Mouse (Mus musculus): ENCODE measurements around the gene Nmi.

DNA sequence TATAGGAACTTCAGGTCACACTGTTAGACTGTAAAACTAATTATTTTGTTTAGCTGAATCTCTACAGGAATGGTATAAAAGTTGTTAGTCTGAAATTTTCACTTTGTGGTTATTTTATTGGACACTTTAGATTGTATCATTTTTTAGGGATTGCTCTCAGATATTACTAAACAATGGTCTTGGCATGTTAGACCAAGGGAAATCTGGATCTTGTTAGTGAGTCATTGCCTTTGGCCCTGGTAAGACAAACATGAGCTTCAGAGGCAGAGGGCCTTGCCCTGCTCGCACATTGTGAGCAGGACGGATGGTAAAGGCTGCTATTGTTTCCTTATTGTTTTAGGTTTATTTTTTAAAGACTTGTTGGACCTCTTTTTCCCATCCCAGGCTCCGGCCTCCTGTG, 33.1 kb upstream of the Nmi start:
- no peak for TF ChIP-seq CTCF (IDR thresholded peaks at IDR 0.05; ENCODE audit: insufficient read depth, low read depth, low read length)
- no peak for TF ChIP-seq POLR2A (IDR thresholded peaks at IDR 0.05; ENCODE audit: insufficient read depth, low read depth, low read length)

Data from olfactory bulb, adult 2 months (tissue).